Mouse (Mus musculus): ENCODE measurements at regions not wholly inside any gene's neighbourhood (a gene's known extent, or its start where the extent isn't known, plus 50 kb on each side); places are given as distances from the start of the nearest gene placed in this dataset.
"Not testable (repeated sequence)": the region's sequence is repeated elsewhere in the genome, so short reads cannot be mapped to it uniquely, and the experiment has no call there.

DNA sequence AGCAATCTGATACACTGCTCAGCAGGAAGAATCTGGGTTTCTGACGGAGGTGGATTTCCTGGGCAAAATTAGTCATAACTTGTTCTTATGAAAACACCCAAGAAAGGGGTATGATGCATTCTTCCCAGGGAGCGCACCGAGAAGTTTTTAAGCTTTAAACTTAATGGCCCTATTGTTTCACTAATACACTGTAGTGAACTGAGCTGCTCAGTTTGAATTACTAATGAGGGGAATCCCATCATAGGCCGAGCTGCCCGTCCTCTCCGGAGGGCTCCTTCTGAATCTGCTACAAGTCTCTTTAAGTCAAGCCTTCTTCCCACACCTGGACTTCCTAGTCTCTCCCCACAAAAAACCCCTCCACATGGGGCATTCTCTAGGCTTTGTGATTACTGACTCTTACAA, 91.2 kb downstream of the 1700129C05Rik start:
- Histone ChIP-seq H3K27me3 (replicated peaks; ENCODE audit: control insufficient read depth, insufficient read depth, low read length) (no peaks in the 10 kb centered on the region), H3K4me3 (replicated peaks; ENCODE audit: low read length) (no peak overlapping the region), H3K4me1 (replicated peaks; ENCODE audit: control insufficient read depth, insufficient read depth, low read length) (peaks cover 3% of the 10 kb centered on the region; the same call in 1 of the 2 replicates), H3K27ac (ENCODE audit: low read length) (no peak overlapping the region), H3K9me3 (ENCODE audit: control insufficient read depth, low read length) (no peaks in the 10 kb centered on the region), H3K36me3 (ENCODE audit: control insufficient read depth, insufficient read depth) (no peaks in the 10 kb centered on the region), H3K9ac (replicated peaks; ENCODE audit: low read depth, low read length) (no peak overlapping the region), H3K4me2 (ENCODE audit: low read length) (no peak overlapping the region)
- 8% methylated on average over 6 of the region's 6 CpGs for WGBS
- ATAC-seq, result no peak

DNA sequence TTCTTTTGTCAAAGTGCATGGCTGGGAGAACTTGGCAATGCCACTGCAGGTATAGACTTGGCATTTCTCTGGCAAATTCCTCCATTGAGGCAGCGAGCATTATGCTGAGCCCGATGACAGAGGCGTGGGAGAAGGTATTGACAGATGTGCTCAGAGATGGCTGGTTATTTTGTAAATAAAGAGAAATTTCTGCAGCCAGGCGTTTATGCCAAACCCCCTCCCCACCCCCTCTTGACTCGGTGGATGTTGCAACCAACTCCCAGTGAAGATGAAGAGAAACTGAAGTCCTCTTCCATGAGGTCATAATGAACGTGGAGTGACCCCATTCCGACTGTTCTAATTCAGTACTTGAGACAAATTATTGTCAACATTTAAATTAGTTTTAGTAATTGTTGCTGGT, 97.0 kb downstream of the 1700129C05Rik start:
- H3K4me2 ChIP-seq (ENCODE audit: low read length), result no peak overlapping the region
- H3K27ac ChIP-seq (ENCODE audit: low read length), result no peak overlapping the region
- WGBS, result 72% methylated on average over 7 of the region's 7 CpGs
- H3K27me3 ChIP-seq (replicated peaks; ENCODE audit: control insufficient read depth, insufficient read depth, low read length), result no peaks in the 10 kb centered on the region
- H3K9ac ChIP-seq (replicated peaks; ENCODE audit: low read depth, low read length), result no peak overlapping the region
- H3K36me3 ChIP-seq (ENCODE audit: control insufficient read depth, insufficient read depth), result no peaks in the 10 kb centered on the region
- H3K9me3 ChIP-seq (ENCODE audit: control insufficient read depth, low read length), result no peaks in the 10 kb centered on the region
- H3K4me1 ChIP-seq (replicated peaks; ENCODE audit: control insufficient read depth, insufficient read depth, low read length), result no peaks in the 10 kb centered on the region
- ATAC-seq, result no peak
- H3K4me3 ChIP-seq (replicated peaks; ENCODE audit: low read length), result no peak overlapping the region

DNA sequence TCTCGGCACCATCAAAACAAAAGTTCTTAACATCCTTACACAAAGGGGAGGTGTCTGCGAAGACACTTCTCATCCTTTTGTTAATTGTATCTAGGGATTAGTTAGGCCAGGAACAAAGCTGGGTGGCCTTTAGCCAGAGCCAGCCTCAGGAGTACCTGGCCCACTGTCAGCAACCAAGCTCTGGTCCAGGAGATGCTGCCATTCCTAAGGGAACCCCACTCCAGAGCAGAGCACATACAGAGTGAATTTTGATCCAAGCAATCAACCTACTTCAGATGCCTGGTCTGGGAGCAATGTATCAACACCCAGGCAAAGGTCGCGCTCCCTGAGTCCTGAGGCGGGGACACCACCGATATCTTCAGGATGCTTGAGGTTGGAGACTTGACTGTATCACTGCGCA, 97.5 kb downstream of the 1700129C05Rik start:
- 72% methylated on average over 7 of the region's 7 CpGs for WGBS
- no peaks in the 10 kb centered on the region for H3K27me3 ChIP-seq (replicated peaks; ENCODE audit: control insufficient read depth, insufficient read depth, low read length)
- H3K4me1 ChIP-seq (replicated peaks; ENCODE audit: control insufficient read depth, insufficient read depth, low read length), result no peaks in the 10 kb centered on the region
- H3K9me3 ChIP-seq (ENCODE audit: control insufficient read depth, low read length), result no peaks in the 10 kb centered on the region
- no peak overlapping the region for H3K4me3 ChIP-seq (replicated peaks; ENCODE audit: low read length)
- no peak overlapping the region for H3K4me2 ChIP-seq (ENCODE audit: low read length)
- H3K36me3 ChIP-seq (ENCODE audit: control insufficient read depth, insufficient read depth), result no peaks in the 10 kb centered on the region
- ATAC-seq, result no peak
- no peak overlapping the region for H3K9ac ChIP-seq (replicated peaks; ENCODE audit: low read depth, low read length)
- H3K27ac ChIP-seq (ENCODE audit: low read length), result no peak overlapping the region

DNA sequence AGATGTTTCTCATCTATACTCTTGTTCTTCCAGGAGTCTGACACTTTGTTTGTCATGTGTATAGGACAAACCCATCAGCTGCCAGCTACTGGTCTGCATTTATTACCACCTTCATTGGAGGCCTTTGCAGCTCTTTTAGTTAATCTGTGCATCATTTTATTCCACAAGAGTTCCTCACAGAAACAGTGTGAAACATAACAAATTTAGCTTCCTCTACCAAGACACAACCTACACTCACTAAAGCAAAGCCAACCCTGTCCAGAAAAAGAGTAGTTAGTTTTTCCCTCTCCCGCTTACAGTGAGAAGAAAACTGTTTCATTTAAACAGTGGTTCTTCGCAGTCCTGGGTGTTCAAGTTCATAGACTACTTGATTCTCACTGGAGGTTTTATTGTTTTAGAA, 100.5 kb downstream of the 1700129C05Rik start:
- Histone ChIP-seq H3K4me2 (ENCODE audit: low read length) (no peak overlapping the region), H3K9me3 (ENCODE audit: control insufficient read depth, low read length) (no peaks in the 10 kb centered on the region), H3K9ac (replicated peaks; ENCODE audit: low read depth, low read length) (no peak overlapping the region), H3K36me3 (ENCODE audit: control insufficient read depth, insufficient read depth) (no peaks in the 10 kb centered on the region), H3K27ac (ENCODE audit: low read length) (no peak overlapping the region), H3K4me1 (replicated peaks; ENCODE audit: control insufficient read depth, insufficient read depth, low read length) (no peaks in the 10 kb centered on the region), H3K27me3 (replicated peaks; ENCODE audit: control insufficient read depth, insufficient read depth, low read length) (no peaks in the 10 kb centered on the region), H3K4me3 (replicated peaks; ENCODE audit: low read length) (no peak overlapping the region)
- 97% methylated on average over 2 of the region's 2 CpGs for WGBS
- ATAC-seq, result no peak

DNA sequence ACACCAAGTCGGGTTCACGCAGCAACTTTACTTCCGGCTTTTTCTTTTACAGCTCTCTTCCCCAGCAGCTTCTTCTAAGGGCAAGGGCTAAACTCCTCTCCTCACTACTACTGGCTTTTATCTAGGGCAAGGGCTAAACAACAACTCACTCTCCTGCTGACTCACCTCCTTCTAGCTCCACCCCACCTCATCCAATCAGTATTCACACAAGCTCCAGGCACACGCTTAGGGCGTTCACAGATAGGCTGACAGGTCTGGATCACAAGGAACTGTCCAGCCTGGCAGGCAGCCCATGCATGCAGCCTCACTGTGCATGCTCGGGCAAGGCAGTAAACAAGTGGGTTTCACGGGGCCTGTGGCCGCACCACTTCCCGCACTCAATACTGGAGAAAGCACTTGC, 116.9 kb downstream of the 1700129C05Rik start:
- not testable (repeated sequence) for H3K4me3 ChIP-seq (replicated peaks; ENCODE audit: low read length); ATAC-seq; H3K27ac ChIP-seq (ENCODE audit: low read length); H3K36me3 ChIP-seq (ENCODE audit: control insufficient read depth, insufficient read depth); H3K9me3 ChIP-seq (ENCODE audit: control insufficient read depth, low read length); H3K4me1 ChIP-seq (replicated peaks; ENCODE audit: control insufficient read depth, insufficient read depth, low read length); H3K4me2 ChIP-seq (ENCODE audit: low read length); H3K9ac ChIP-seq (replicated peaks; ENCODE audit: low read depth, low read length); H3K27me3 ChIP-seq (replicated peaks; ENCODE audit: control insufficient read depth, insufficient read depth, low read length)
- 67% methylated on average over 9 of the region's 9 CpGs for WGBS

DNA sequence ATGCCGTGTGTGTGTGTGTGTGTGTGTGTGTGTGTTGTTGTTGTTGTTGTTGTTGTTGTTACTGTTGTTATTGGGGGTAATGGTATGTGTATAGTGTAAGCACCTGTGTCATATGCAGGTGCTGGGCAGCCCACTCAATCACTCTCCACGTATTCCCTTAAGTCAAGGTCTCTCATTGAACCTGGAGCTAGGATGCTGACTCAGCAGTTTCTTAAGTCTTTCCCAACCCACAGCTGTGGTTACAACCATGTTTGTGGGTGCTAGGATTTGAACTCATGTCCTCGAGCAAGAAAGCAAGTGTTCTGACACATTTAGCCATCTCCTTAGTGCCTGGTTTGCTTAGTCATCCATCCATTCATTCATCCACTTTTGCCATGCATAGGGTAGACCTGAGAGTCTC, 133.2 kb downstream of the 1700129C05Rik start:
- Histone ChIP-seq H3K4me1 (replicated peaks; ENCODE audit: control insufficient read depth, insufficient read depth, low read length) (no peaks in the 10 kb centered on the region), H3K27ac (ENCODE audit: low read length) (no peak overlapping the region), H3K4me3 (replicated peaks; ENCODE audit: low read length) (no peak overlapping the region), H3K4me2 (ENCODE audit: low read length) (no peak overlapping the region), H3K9me3 (ENCODE audit: control insufficient read depth, low read length) (no peaks in the 10 kb centered on the region), H3K9ac (replicated peaks; ENCODE audit: low read depth, low read length) (no peak overlapping the region), H3K36me3 (ENCODE audit: control insufficient read depth, insufficient read depth) (no peaks in the 10 kb centered on the region), H3K27me3 (replicated peaks; ENCODE audit: control insufficient read depth, insufficient read depth, low read length) (no peaks in the 10 kb centered on the region)
- whole genome bisulfite sequencing, result 88% methylated on average over 3 of the region's 3 CpGs
- ATAC-seq, result no peak

DNA sequence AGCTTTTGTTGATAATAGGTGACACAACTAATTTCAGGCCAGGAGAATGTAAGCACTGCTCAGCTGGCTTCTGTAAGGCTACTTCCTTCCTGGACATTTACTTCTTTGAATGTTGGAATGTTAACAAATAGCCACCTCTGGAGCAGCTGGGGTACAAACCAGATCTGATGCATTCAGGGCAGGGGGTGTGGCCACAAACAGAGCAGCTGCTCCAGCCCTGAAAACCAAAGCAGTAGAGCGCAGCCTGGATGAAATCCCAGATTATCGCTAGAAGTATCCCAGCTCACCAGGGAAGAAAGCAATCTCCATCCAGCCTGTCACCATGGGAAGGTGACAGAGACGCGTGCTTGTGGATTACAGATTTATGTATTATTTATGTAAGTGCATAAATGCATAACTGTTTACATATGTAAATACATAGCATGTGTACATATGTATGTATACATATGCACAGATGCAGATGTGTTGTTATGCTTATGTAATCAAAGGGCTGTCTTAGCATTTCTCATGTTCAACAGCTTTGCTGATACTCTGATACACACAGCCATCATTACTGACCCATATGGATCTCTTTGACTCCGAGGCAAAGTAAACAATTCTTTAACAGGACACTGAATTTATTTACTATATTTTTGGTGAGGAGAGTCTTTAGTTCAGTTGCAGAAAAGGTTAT, 143.5 kb downstream of the 1700129C05Rik start:
- ATAC-seq, result 0 out of 2 replicates have a peak, but pooled peaks have one; percentile 47
- H3K4me3 ChIP-seq (replicated peaks; ENCODE audit: low read length), result no peak overlapping the region
- no peaks in the 10 kb centered on the region for H3K4me1 ChIP-seq (replicated peaks; ENCODE audit: control insufficient read depth, insufficient read depth, low read length)
- no peaks in the 10 kb centered on the region for H3K9me3 ChIP-seq (ENCODE audit: control insufficient read depth, low read length)
- H3K36me3 ChIP-seq (ENCODE audit: control insufficient read depth, insufficient read depth), result no peaks in the 10 kb centered on the region
- no peak overlapping the region for H3K4me2 ChIP-seq (ENCODE audit: low read length)
- H3K27me3 ChIP-seq (replicated peaks; ENCODE audit: control insufficient read depth, insufficient read depth, low read length), result no peaks in the 10 kb centered on the region
- no peak overlapping the region for H3K27ac ChIP-seq (ENCODE audit: low read length)
- 58% methylated on average over 5 of the region's 5 CpGs for whole genome bisulfite sequencing
- no peak overlapping the region for H3K9ac ChIP-seq (replicated peaks; ENCODE audit: low read depth, low read length)

DNA sequence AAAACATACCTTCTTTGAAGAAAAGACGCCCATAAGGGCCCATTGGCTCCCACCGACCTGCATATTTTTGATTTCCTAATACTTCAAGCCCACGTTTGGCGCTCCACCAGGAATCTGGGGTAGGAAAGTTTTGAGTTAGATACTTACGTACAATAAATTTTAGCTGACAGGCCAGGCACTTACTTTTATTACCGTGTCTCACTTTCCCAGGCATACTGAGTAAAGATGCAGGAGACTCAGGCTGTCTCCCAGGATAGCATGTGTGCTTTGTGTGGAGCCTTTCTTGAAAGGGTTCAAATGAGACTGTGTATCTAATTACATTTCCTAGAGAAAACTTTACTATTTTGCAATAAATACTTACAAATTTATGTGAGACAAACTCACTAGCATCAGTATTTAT, 147.7 kb downstream of the 1700129C05Rik start:
- Histone ChIP-seq H3K4me3 (replicated peaks; ENCODE audit: low read length) (no peak overlapping the region), H3K36me3 (ENCODE audit: control insufficient read depth, insufficient read depth) (no peaks in the 10 kb centered on the region), H3K9me3 (ENCODE audit: control insufficient read depth, low read length) (no peaks in the 10 kb centered on the region), H3K4me2 (ENCODE audit: low read length) (no peak overlapping the region), H3K9ac (replicated peaks; ENCODE audit: low read depth, low read length) (no peak overlapping the region), H3K27ac (ENCODE audit: low read length) (no peak overlapping the region), H3K27me3 (replicated peaks; ENCODE audit: control insufficient read depth, insufficient read depth, low read length) (no peaks in the 10 kb centered on the region), H3K4me1 (replicated peaks; ENCODE audit: control insufficient read depth, insufficient read depth, low read length) (no peaks in the 10 kb centered on the region)
- no peak for ATAC-seq
- WGBS, result 91% methylated on average over 6 of the region's 6 CpGs

DNA sequence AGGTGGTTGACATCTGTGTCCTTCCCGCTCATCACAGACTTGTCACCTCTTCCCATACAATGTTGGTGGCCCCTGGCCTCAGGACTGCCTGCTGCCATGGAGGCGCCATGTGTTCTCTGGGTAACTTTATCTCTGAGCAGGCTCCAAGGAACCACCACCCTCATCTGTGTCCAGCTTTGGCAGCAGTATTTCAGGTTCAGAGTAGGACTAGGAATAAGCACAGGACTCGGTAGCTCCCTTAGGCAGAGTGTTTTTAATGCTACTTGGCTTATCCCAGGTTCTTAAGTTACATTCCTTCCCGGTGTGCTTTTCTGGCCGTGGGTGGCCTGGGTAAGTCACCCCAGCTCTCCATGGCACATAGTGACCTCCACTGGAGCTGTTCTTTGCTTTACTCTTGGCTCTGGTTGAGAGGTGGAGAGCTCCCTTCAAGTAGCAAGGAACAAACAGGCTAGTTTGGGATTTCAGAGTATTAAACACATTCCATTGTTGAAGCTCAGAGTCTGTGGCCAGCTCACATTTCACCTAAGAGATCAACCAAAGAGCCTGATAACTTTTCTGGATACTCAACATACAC, 153.0 kb downstream of the 1700129C05Rik start:
- no peak for ATAC-seq
- H3K36me3 ChIP-seq (ENCODE audit: control insufficient read depth, insufficient read depth), result no peaks in the 10 kb centered on the region
- no peak overlapping the region for H3K4me2 ChIP-seq (ENCODE audit: low read length)
- H3K4me3 ChIP-seq (replicated peaks; ENCODE audit: low read length), result no peak overlapping the region
- 81% methylated on average over 5 of the region's 5 CpGs for WGBS
- H3K27ac ChIP-seq (ENCODE audit: low read length), result no peak overlapping the region
- peaks cover 10% of the 10 kb centered on the region for H3K4me1 ChIP-seq (replicated peaks; ENCODE audit: control insufficient read depth, insufficient read depth, low read length)
- H3K9me3 ChIP-seq (ENCODE audit: control insufficient read depth, low read length), result no peaks in the 10 kb centered on the region
- no peaks in the 10 kb centered on the region for H3K27me3 ChIP-seq (replicated peaks; ENCODE audit: control insufficient read depth, insufficient read depth, low read length)
- H3K9ac ChIP-seq (replicated peaks; ENCODE audit: low read depth, low read length), result no peak overlapping the region

DNA sequence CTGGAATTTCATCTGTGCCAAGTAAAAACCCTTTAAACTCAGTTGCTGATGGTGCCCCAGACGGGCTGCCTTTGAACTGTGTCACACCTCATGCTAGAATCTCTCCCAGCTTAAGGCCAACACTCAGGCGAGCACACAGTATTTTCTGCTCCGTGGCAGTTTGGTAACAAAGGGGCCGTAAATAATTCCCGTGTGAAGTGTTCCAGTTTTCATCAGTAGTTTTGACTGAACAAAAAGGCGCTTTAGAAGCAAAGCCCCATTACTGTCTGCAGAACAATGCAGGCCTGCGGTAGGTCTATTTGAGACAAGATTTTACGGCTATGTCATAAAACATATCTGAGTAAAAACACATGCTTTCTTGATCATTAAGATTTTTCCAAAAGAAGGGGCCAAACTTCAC, 155.0 kb downstream of the 1700129C05Rik start:
- Histone ChIP-seq H3K27ac (ENCODE audit: low read length) (no peak overlapping the region), H3K4me3 (replicated peaks; ENCODE audit: low read length) (no peak overlapping the region), H3K4me1 (replicated peaks; ENCODE audit: control insufficient read depth, insufficient read depth, low read length) (peaks cover 10% of the 10 kb centered on the region), H3K36me3 (ENCODE audit: control insufficient read depth, insufficient read depth) (no peaks in the 10 kb centered on the region), H3K9me3 (ENCODE audit: control insufficient read depth, low read length) (no peaks in the 10 kb centered on the region), H3K4me2 (ENCODE audit: low read length) (no peak overlapping the region), H3K27me3 (replicated peaks; ENCODE audit: control insufficient read depth, insufficient read depth, low read length) (no peaks in the 10 kb centered on the region), H3K9ac (replicated peaks; ENCODE audit: low read depth, low read length) (no peak overlapping the region)
- WGBS, result 7% methylated on average over 8 of the region's 8 CpGs
- peak; percentile 64 for ATAC-seq
